Mouse (Mus musculus) heart, embryonic 12.5 days (tissue): ENCODE results near the gene Zc3h7b. TPM values are rescaled to one million over a fixed set of nuclear protein-coding genes. Genes with fewer than 3 reads are reported as not detected.

ENCODE experiments used
- polyA plus RNA-seq: library from polyadenylated mRNA; unstranded; fragments of >200 nt; fragmentation: Nextera tagmentation; extraction: Ambion mirVana; gene quantifications from 2 replicates; pipeline ENCODE4 v1.2.1, GENCODE M21; 2016

The Zc3h7b gene
- polyA plus RNA-seq, 1 experiment from 2014 or later: 27.4 TPM

Other genes starting within 250 kb of the Zc3h7b start
- gene Ep300, start 159.7 kb upstream of the Zc3h7b start, polyA plus RNA-seq: 16.1 and 17.3 TPM in 2 replicates
- 19.4 and 20.3 TPM in 2 replicates for gene L3mbtl2, start 81.2 kb upstream of the Zc3h7b start, polyA plus RNA-seq
- 0.75 and 0.82 TPM in 2 replicates for gene Chadl, start 47.8 kb upstream of the Zc3h7b start, polyA plus RNA-seq
- gene Rangap1, start 473 bp downstream of the Zc3h7b start, polyA plus RNA-seq: 102 and 106 TPM in 2 replicates
- 26.0 and 27.8 TPM in 2 replicates for gene Tef, start 57.4 kb downstream of the Zc3h7b start, polyA plus RNA-seq
- 14.6 and 14.7 TPM in 2 replicates for gene Tob2, start 113.7 kb downstream of the Zc3h7b start, polyA plus RNA-seq
- 88.9 and 89.3 TPM in 2 replicates for gene Phf5a, start 126.9 kb downstream of the Zc3h7b start, polyA plus RNA-seq
- gene Aco2, start 127.3 kb downstream of the Zc3h7b start, polyA plus RNA-seq: 497 and 519 TPM in 2 replicates
- gene Polr3h, start 181.2 kb downstream of the Zc3h7b start, polyA plus RNA-seq: 106 and 121 TPM in 2 replicates
- 6.2 and 6.3 TPM in 2 replicates for gene Csdc2, start 191.7 kb downstream of the Zc3h7b start, polyA plus RNA-seq
- 17.7 and 19.6 TPM in 2 replicates for gene Pmm1, start 215.9 kb downstream of the Zc3h7b start, polyA plus RNA-seq
- gene 1700029P11Rik, start 235.5 kb downstream of the Zc3h7b start, polyA plus RNA-seq: not detected in 2 replicates
- gene Xrcc6, start 242.8 kb downstream of the Zc3h7b start, polyA plus RNA-seq: 68.7 and 80.2 TPM in 2 replicates